Mouse (Mus musculus) left cerebral cortex, adult 11 months (tissue): ENCODE measurements around the gene Gpc3.
"Not testable (repeated sequence)": the region's sequence is repeated elsewhere in the genome, so short reads cannot be mapped to it uniquely, and the experiment has no call there.

Source experiments
- DNase-seq: peaks from one replicate; pipeline ENCODE4 v3.0.0; 2022; ENCODE audit warnings: low spot score

The Gpc3 gene

GRCm38 (mm10) chrX:52375129-52375528 lies 238.6 kb downstream of the Gpc3 start:
- no peak for DNase-seq

- DNase-seq = no peak
These were observed 239.5 kb downstream of the Gpc3 start for GRCm38 (mm10) chrX:52374209-52374608.

GRCm38 (mm10) chrX:52372436-52372835 lies 241.3 kb downstream of the Gpc3 start:
- DNase-seq = no peak

- no peak for DNase-seq
These were observed 243.6 kb downstream of the Gpc3 start for GRCm38 (mm10) chrX:52369938-52370758.

- no peak for DNase-seq
These were observed 244.3 kb downstream of the Gpc3 start for GRCm38 (mm10) chrX:52369304-52369937.

GRCm38 (mm10) chrX:52366826-52367225 lies 246.9 kb downstream of the Gpc3 start:
- no peak for DNase-seq

GRCm38 (mm10) chrX:52365790-52366189 lies 248.0 kb downstream of the Gpc3 start:
- DNase-seq = no peak

- no peak for DNase-seq
These were observed 251.3 kb downstream of the Gpc3 start for GRCm38 (mm10) chrX:52362241-52363011.

GRCm38 (mm10) chrX:52352981-52353380 lies 260.8 kb downstream of the Gpc3 start:
- no peak for DNase-seq

GRCm38 (mm10) chrX:52350631-52351030 lies 263.1 kb downstream of the Gpc3 start:
- not testable (repeated sequence) for DNase-seq

- DNase-seq = no peak
These were observed 265.0 kb downstream of the Gpc3 start for GRCm38 (mm10) chrX:52348773-52349172.

- no peak for DNase-seq
These were observed 269.7 kb downstream of the Gpc3 start for GRCm38 (mm10) chrX:52344018-52344417.

- no peak for DNase-seq
These were observed 273.5 kb downstream of the Gpc3 start for GRCm38 (mm10) chrX:52340251-52340650.

- DNase-seq = no peak
These were observed 292.0 kb downstream of the Gpc3 start for GRCm38 (mm10) chrX:52321791-52322190.

- no peak for DNase-seq
These were observed 293.1 kb downstream of the Gpc3 start for GRCm38 (mm10) chrX:52320653-52321052.

- no peak for DNase-seq
These were observed 302.8 kb downstream of the Gpc3 start for GRCm38 (mm10) chrX:52310976-52311375.

- no peak for DNase-seq
These were observed 308.5 kb downstream of the Gpc3 start for GRCm38 (mm10) chrX:52305226-52305625.

- no peak for DNase-seq
These were observed 325.0 kb downstream of the Gpc3 start for GRCm38 (mm10) chrX:52288792-52289191.

- no peak for DNase-seq
These were observed 325.8 kb downstream of the Gpc3 start for GRCm38 (mm10) chrX:52287944-52288343.

GRCm38 (mm10) chrX:52282070-52282469 lies 331.7 kb downstream of the Gpc3 start:
- no peak for DNase-seq

GRCm38 (mm10) chrX:52281103-52281900 lies 332.4 kb downstream of the Gpc3 start:
- DNase-seq = no peak
